Mouse (Mus musculus) heart, embryonic 13.5 days (tissue): Measurements from ENCODE around the gene Mrpl1. TPM values are rescaled to one million over a fixed set of nuclear protein-coding genes. Genes with fewer than 3 reads are reported as not detected.

ENCODE experiments used
- ATAC-seq: fragments of 200-750 bp; cut with Nextera tagmentation; 2 replicates; pipeline ENCODE4 v1.8.0; 2017; ENCODE audit warnings: moderate TSS enrichment; ENCODE audit not compliant: insufficient number of reproducible peaks, low FRiP score, low TSS enrichment; ENCODE audit errors: extremely low read depth
- H3K27ac ChIP-seq: fragments of 300-500 bp; sonication (generic); replicated peaks from 2 replicates; pipeline ENCODE4 v1.5.1; 2015; ENCODE audit warnings: moderate library complexity, mild to moderate bottlenecking, inconsistent platforms
- H3K27me3 ChIP-seq: fragments of 300-500 bp; sonication (generic); replicated peaks from 2 replicates; pipeline ENCODE4 v1.6.1; 2015; ENCODE audit warnings: mild to moderate bottlenecking, inconsistent platforms
- H3K36me3 ChIP-seq: fragments of 300-500 bp; sonication (generic); 2 replicates; pipeline ENCODE4 v1.6.1; 2015; ENCODE audit warnings: mild to moderate bottlenecking, inconsistent platforms
- H3K4me1 ChIP-seq: fragments of 300-500 bp; sonication (generic); 2 replicates; pipeline ENCODE4 v1.6.1; 2015; ENCODE audit warnings: inconsistent platforms
- H3K4me2 ChIP-seq: fragments of 300-500 bp; sonication (generic); 2 replicates; pipeline ENCODE4 v1.6.1; 2015; ENCODE audit warnings: inconsistent platforms, mild to moderate bottlenecking, moderate library complexity
- H3K4me3 ChIP-seq: fragments of 300-500 bp; sonication (generic); 2 replicates; pipeline ENCODE4 v1.5.1; 2015; ENCODE audit warnings: moderate library complexity, mild to moderate bottlenecking, inconsistent platforms
- H3K9ac ChIP-seq: fragments of 300-500 bp; sonication (generic); 2 replicates; pipeline ENCODE4 v1.6.1; 2015; ENCODE audit warnings: inconsistent platforms, mild to moderate bottlenecking, moderate library complexity
- H3K9me3 ChIP-seq: fragments of 300-500 bp; sonication (generic); 2 replicates; pipeline ENCODE4 v1.6.1; 2016; ENCODE audit warnings: inconsistent platforms
- WGBS: fragments of 180-500 bp; shearing (Covaris S2); methylation state at CpG from one replicate; pipeline ENCODE4 v1.1.7; 2015; ENCODE audit warnings: mixed read lengths; 5-methylcytosine and 5-hydroxymethylcytosine counted together
- polyA plus RNA-seq: library from polyadenylated mRNA; unstranded; fragments of >200 nt; fragmentation: Nextera tagmentation; extraction: Ambion mirVana; gene quantifications from 2 replicates; pipeline ENCODE4 v1.2.1, GENCODE M21; 2015

The Mrpl1 gene
- polyA plus RNA-seq, 1 experiment from 2014 or later = 18.7 TPM

DNA sequence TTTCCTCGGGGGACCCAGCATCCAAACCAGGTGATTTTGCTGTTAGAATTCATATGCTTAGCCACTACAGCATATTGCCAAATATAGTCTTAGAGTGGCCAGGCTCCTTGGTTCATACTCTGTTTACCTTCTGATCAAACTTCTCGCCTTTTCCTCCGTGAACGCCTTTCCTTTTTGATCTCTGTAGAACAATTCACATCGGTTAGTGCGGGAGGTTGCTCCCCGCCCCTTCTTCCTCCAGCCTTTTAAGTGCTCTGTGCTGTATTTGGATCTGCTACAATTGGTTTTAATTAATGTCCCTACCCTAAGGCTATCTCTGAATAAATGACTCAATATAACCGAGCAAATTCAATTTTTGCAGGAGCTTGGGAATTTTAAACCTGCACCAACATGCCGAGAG, 33.2 kb upstream of the Mrpl1 start:
- Histone ChIP-seq H3K9ac (no peak overlapping the region), H3K27me3 (no peaks in the 10 kb centered on the region), H3K9me3 (no peaks in the 10 kb centered on the region), H3K36me3 (no peaks in the 10 kb centered on the region), H3K4me3 (no peak overlapping the region), H3K27ac (no peak overlapping the region), H3K4me2 (no peak overlapping the region), H3K4me1 (no peaks in the 10 kb centered on the region)
- ATAC-seq = no peak
- WGBS = 64% methylated on average over 9 of the region's 9 CpGs

DNA sequence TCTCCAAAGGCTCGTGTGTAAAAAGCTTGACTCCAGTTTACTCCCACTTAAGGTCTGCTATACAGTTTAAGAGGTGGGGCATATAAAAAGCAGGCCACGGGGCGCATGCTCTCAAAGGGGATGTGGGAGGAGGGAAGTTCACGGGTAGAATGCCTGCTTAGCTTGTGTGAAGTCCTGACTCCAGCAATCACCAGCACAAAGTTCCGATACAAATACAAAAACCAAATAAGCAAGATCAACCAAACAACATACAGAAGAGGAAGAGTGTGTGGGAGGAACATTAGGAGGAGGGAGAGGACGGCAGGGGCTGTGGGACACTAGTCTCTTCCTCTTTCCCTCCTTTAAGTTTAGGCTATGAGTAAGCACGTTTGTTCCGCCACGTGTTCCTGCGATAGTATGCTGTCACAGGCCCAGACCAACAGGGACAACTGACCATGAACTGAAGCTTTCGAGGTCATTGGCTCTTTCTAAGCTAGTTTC, 32.4 kb upstream of the Mrpl1 start:
- H3K4me2 ChIP-seq = no peak overlapping the region
- H3K27ac ChIP-seq = no peak overlapping the region
- H3K9ac ChIP-seq = no peak overlapping the region
- no peaks in the 10 kb centered on the region for H3K4me1 ChIP-seq
- H3K9me3 ChIP-seq = no peaks in the 10 kb centered on the region
- no peaks in the 10 kb centered on the region for H3K36me3 ChIP-seq
- H3K27me3 ChIP-seq = no peaks in the 10 kb centered on the region
- no peak for ATAC-seq
- 67% methylated on average over 11 of the region's 11 CpGs for WGBS
- no peak overlapping the region for H3K4me3 ChIP-seq

DNA sequence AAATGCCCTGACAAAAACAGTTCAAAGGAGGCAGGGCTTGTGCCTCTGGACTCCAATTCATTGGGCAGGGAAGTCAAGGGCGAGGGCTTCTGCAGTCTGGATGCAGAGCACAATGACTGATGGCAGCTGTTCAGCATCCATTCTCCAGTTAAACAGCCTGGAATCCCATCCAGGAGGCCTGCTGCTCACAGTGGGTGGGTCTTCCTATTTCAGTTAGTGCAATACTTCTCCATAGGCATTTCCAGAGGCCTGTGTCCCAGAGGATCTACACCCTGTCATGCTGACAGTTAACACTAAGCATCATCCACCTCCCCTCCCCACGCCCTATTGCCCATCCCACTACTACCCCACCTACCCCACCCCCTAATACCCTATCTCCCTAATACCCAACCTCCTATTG, 26.1 kb upstream of the Mrpl1 start:
- no peak overlapping the region for H3K27ac ChIP-seq
- no peak overlapping the region for H3K4me3 ChIP-seq
- no peaks in the 10 kb centered on the region for H3K36me3 ChIP-seq
- H3K9me3 ChIP-seq = no peaks in the 10 kb centered on the region
- H3K4me2 ChIP-seq = no peak overlapping the region
- no peak overlapping the region for H3K9ac ChIP-seq
- H3K27me3 ChIP-seq = no peaks in the 10 kb centered on the region
- 79% methylated on average over 2 of the region's 2 CpGs for WGBS
- H3K4me1 ChIP-seq = peaks cover 3% of the 10 kb centered on the region
- ATAC-seq = no peak

DNA sequence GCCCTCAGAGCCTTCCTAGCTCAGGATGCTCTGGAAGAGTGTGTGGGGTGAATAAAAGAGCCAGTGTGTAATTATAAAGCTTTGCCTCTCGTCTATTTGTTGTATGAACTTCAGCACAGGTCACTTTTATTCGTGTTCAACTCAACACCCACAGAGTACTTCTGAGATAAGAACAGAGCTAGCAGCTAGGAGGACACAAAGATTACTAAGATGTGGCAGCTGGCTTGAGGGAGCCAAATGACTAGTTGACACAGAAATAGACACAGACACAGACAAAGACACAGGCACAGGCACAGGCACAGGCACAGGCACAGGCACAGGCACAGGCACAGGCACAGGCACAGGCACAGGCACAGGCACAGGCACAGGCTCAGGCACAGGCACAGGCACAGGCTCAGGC, 25.3 kb upstream of the Mrpl1 start:
- Histone ChIP-seq H3K4me3 (no peak overlapping the region), H3K9me3 (no peaks in the 10 kb centered on the region), H3K36me3 (no peaks in the 10 kb centered on the region), H3K4me2 (no peak overlapping the region), H3K4me1 (peaks cover 3% of the 10 kb centered on the region), H3K9ac (no peak overlapping the region), H3K27ac (no peak overlapping the region), H3K27me3 (no peaks in the 10 kb centered on the region)
- ATAC-seq = no peak
- 14% methylated on average over 2 of the region's 2 CpGs for WGBS

DNA sequence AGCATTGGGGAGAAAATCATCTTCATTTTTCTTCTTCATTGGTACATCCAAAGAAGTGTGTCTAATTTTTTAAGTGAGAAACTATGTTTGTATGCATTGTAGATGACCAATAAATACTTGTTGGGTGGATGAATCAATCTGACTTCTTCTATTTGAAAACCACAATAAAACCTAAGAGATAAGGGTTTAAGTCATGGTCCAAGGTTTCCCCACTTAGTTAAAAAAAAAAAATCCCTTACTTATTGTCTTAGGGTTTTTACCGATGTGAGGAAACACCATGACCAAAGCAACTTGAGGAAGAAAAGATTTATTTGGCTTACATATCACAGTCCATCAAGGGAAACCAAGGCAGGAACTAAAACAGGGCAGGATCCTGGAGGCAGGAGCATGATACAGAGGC, 19.5 kb upstream of the Mrpl1 start:
- Histone ChIP-seq H3K4me3 (no peak overlapping the region), H3K9me3 (no peaks in the 10 kb centered on the region), H3K27me3 (no peaks in the 10 kb centered on the region), H3K9ac (no peak overlapping the region), H3K4me1 (no peaks in the 10 kb centered on the region), H3K4me2 (no peak overlapping the region), H3K27ac (no peak overlapping the region), H3K36me3 (no peaks in the 10 kb centered on the region)
- WGBS = 84% methylated on average over 1 of the region's 1 CpGs
- ATAC-seq = no peak

DNA sequence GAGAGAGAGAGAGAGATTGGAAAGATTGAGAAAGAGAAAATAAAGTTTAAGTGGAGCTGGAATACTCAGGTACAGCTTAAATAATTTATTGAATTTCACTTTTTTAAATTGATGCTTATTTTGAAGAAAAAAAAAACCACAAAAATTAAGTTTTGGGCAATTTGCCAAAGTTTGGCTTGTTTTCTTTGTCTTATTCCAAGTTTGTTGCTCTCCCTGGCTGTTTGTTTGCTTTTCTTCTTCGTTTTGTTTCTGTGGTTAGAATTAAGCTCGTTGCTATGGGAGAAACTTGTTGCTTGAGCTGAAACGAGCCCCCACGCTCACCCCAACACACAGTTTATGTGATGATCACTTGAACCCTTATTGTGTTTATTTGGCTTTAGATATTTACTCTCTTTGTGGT, 18.0 kb upstream of the Mrpl1 start:
- Histone ChIP-seq H3K36me3 (no peaks in the 10 kb centered on the region), H3K9me3 (no peaks in the 10 kb centered on the region), H3K27me3 (no peaks in the 10 kb centered on the region), H3K27ac (no peak overlapping the region), H3K4me3 (no peak overlapping the region), H3K4me2 (no peak overlapping the region), H3K9ac (no peak overlapping the region), H3K4me1 (no peaks in the 10 kb centered on the region)
- WGBS = 49% methylated on average over 4 of the region's 4 CpGs
- no peak for ATAC-seq

DNA sequence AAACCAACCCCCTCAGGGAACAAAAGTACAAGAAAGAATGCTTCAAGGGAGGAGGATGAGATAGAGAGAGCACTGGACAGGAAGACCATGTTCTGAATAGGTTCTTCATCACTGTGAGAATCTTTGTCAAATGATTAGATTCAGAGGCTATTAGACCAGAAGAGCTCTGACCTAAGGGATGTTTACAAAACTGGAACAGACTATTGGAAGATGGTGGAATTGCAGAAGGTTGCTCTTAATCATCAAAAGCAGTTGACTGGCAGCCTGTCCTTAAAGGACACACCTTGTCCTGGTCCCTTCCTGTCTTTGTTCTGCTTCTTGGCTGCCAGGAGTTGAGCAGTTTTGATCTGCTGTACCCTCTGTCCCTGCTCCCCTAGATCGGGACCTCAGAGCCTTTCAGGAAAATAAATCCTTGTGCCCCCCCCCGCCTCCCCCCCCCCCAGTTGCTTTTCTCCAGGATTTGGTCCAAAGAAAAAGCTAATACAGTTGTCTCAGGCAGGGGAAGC, 12.7 kb upstream of the Mrpl1 start:
- no peak for ATAC-seq
- 31% methylated on average over 2 of the region's 2 CpGs for WGBS
- no peak overlapping the region for H3K27ac ChIP-seq

DNA sequence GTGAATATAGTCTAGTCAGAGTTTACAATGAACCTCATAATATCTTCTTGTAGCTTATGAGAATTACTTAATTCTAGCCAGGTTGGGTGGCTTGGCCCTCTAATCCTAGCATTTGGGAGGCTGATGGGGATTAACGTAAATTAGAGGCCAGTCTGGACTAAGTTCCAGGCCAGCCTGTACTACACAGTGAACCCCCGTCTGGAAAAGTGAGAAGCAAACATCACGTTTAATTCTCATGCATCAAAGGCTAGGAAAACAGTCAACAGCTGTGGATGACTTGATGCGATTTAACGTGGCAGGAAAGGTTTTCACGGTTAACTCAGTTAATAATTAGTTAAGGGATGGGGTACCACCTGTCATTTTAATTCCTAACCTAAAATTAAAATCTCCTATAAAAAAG, 11.0 kb upstream of the Mrpl1 start:
- ATAC-seq = no peak
- Histone ChIP-seq H3K27ac (no peak overlapping the region), H3K9me3 (no peaks in the 10 kb centered on the region), H3K27me3 (no peaks in the 10 kb centered on the region), H3K4me1 (no peaks in the 10 kb centered on the region), H3K9ac (no peak overlapping the region), H3K36me3 (no peaks in the 10 kb centered on the region), H3K4me3 (no peak overlapping the region), H3K4me2 (no peak overlapping the region)
- 83% methylated on average over 6 of the region's 6 CpGs for WGBS

More for the DNA sequence above, 12.7 kb upstream of the Mrpl1 start:
- Histone ChIP-seq H3K36me3 (no peaks in the 10 kb centered on the region), H3K4me1 (no peaks in the 10 kb centered on the region), H3K27me3 (no peaks in the 10 kb centered on the region), H3K4me2 (no peak overlapping the region), H3K9me3 (no peaks in the 10 kb centered on the region), H3K4me3 (no peak overlapping the region), H3K9ac (no peak overlapping the region)

DNA sequence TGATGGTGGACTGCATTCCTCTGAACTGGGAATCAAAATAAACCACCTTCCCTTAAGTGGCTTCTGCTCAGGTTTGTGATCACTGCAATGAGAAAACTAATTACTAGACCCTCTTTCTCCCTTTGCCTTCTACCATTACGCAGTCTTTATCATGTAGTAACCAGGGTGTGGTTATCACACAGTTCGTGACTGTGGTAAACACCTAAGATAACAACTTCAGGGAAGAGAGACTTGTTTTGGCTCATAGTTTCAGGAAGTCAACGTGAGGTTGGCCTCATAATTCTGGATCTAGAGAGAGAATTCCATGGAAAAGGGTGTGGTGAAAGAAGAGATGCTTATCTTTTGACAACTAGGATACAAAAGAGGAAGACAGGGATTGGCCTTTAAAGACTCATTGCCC, 9.0 kb upstream of the Mrpl1 start:
- ATAC-seq = no peak
- Histone ChIP-seq H3K36me3 (no peaks in the 10 kb centered on the region), H3K4me2 (no peak overlapping the region), H3K27ac (no peak overlapping the region), H3K4me3 (no peak overlapping the region), H3K27me3 (no peaks in the 10 kb centered on the region), H3K9me3 (no peaks in the 10 kb centered on the region), H3K9ac (no peak overlapping the region), H3K4me1 (no peaks in the 10 kb centered on the region)
- WGBS = 59% methylated on average over 3 of the region's 3 CpGs

DNA sequence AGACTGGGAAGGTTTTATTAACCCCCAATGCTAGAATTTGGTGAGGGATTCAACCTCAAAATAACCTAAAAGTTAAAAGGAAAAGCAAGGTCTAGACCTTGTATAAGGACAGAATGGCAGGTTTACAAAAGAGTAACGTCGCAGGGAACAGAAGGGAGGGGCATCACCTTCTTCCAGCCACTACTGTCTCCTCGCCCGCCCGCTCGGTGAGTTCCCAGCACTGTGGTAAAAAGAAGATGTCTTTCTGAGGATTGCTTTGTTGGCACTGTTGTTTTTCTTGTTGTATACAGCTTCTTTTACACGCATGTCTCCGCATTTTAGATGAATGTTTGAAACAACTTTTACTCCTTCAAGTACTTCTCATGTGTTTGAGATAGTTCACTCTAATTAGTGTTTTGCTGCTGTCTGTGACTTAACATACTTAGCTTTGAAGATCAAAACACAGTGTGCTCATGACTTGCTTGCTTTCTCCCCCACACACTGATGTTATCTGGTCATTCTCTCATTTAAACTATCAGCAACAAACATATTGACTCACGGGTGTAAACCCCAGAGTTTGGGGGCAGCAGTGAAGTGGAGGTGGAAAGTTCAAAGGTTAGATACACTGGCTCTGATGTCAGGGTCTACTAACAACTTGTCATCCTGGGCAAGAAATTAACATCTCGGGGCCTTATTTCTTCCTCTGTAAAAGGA, 7.7 kb upstream of the Mrpl1 start:
- 67% methylated on average over 10 of the region's 10 CpGs for whole genome bisulfite sequencing
- no peak overlapping the region for H3K4me2 ChIP-seq
- ATAC-seq = no peak
- H3K27me3 ChIP-seq = no peaks in the 10 kb centered on the region
- H3K36me3 ChIP-seq = no peaks in the 10 kb centered on the region
- H3K4me3 ChIP-seq = no peak overlapping the region
- H3K27ac ChIP-seq = no peak overlapping the region
- H3K9ac ChIP-seq = no peak overlapping the region
- peaks cover 5% of the 10 kb centered on the region for H3K4me1 ChIP-seq
- H3K9me3 ChIP-seq = no peaks in the 10 kb centered on the region

DNA sequence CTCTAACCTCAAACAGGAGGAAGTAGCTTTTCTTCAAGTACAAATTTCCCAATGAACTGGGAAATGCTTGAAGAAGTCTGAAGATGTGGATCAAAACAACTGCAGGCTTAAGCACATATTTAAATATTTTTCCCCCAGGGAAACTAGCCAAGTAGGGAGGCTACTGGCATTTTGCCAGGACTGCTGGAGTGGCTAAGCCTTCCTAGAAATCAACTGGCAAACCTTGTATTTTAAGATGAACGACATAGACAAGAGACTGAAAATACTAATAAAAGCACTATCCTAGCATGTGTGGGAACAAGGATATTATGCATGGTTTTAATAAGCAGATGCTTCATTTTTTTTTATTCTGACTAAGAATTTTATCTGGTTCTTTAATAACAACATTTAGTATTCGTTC, 2.4 kb upstream of the Mrpl1 start:
- 24% methylated on average over 2 of the region's 2 CpGs for WGBS
- peak overlapping the region; percentile 50; the same call in 1 of the 2 replicates for H3K27ac ChIP-seq
- peaks cover 3% of the 10 kb centered on the region; the same call in 1 of the 2 replicates for H3K36me3 ChIP-seq
- no peak for ATAC-seq
- H3K27me3 ChIP-seq = no peaks in the 10 kb centered on the region
- no peak overlapping the region for H3K9ac ChIP-seq
- H3K4me1 ChIP-seq = peaks cover 30% of the 10 kb centered on the region
- no peak overlapping the region for H3K4me2 ChIP-seq
- H3K9me3 ChIP-seq = no peaks in the 10 kb centered on the region
- no peak overlapping the region for H3K4me3 ChIP-seq

DNA sequence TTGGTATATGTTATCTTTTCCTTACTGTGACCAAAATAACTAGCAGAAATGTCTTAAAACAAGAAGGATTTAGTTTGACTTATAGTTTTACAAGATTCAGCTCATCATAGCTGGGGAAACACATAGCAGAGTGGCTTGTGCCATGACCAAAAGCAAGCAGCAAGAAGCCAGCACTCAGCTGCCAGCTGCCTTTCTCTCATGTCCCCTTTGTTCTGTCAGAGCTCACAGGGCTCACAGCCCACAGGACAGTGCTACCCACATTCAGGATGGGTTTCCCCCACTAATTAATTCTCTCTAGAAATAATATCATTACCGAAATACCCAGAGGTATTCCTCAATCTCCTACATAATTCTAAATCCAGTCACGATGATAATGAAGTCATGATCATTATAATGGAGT, 1.8 kb upstream of the Mrpl1 start:
- Histone ChIP-seq H3K4me1 (peaks cover 30% of the 10 kb centered on the region), H3K9me3 (no peaks in the 10 kb centered on the region), H3K36me3 (peaks cover 5% of the 10 kb centered on the region; the same call in 1 of the 2 replicates), H3K9ac (no peak overlapping the region), H3K27me3 (no peaks in the 10 kb centered on the region), H3K27ac (peak overlapping the region; percentile 50; the same call in 1 of the 2 replicates), H3K4me3 (no peak overlapping the region), H3K4me2 (no peak overlapping the region)
- 85% methylated on average over 2 of the region's 2 CpGs for WGBS
- ATAC-seq = no peak
